Comparison of ENCODE assay signal across 9 mouse cellular contexts in the genomic region with DNA sequence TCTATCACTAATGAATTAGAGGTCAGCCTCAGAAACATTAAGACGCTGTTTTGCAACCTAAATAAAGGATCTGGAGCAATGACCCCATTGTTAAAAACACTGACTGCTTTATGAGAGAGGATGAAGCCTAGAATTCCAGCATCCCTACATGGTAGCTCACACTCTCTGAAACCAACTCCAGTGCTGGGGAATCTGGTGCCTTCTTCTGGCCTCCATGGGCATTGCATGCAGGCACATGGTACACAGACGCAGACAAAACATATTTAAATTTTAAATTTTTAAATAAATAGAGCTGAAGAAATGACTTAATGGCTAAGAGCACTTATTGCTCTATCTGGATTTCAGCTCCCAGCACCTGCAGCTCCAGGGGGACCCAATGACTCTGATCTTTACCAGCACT. TPM values are rescaled to one million over a fixed set of nuclear protein-coding genes. Genes with fewer than 3 reads are reported as not detected.
DNase-seq lines count a peak whose midpoint lies in the region; ATAC-seq and TF ChIP-seq lines count a peak whose summit lies in the region.
"Had no signal": no experiment of that assay in that cellular context is flagged by ENCODE, and none has a peak within 500 bp of the region (broad histone marks: within the 10 kb centered on the region; RNA-seq: fewer than 3 reads in every experiment).

No protein-coding gene starts in this region.

- no peak for TF ChIP-seq POLR2A in thymus, adult 2 months (IDR thresholded peaks at IDR 0.05; ENCODE audit: control insufficient read depth, extremely low read depth, insufficient read depth, low read length, poor library complexity)

- ATAC-seq in hindbrain, postnatal 0 days, result no peak

- H3K4me3 ChIP-seq in hindbrain, postnatal 0 days (ENCODE audit: low read length), result no peak overlapping the region
- no peak overlapping the region for H3K4me3 ChIP-seq in hindbrain, embryonic 10.5 days
- H3K4me3 ChIP-seq in thymus, adult 2 months (ENCODE audit: control insufficient read depth, insufficient read depth, low read length), result no peak overlapping the region
- H3K4me3 ChIP-seq: megakaryocyte, embryonic 14.5 days had no signal

- no peak for DNase-seq in hindbrain, postnatal 0 days (ENCODE audit: low spot score)
- no peak for DNase-seq in hindbrain, embryonic 10.5 days (ENCODE audit: low spot score)
- DNase-seq in thymus, adult 2 months, result peak; percentile 21
- DNase-seq in thymus, adult 18-20 months, result no peak
- DNase-seq in ZHBTc4 (ENCODE audit: low read depth, low spot score), result peak; percentile 59
- peak; percentile 13 for DNase-seq in thymus, postnatal 25 days
- DNase-seq in heart, adult 18-20 months, result no peak
- DNase-seq: adrenal gland, adult 2 months had no signal

- H3K4me1 ChIP-seq in hindbrain, postnatal 0 days (ENCODE audit: insufficient read depth, low read length), result no peaks in the 10 kb centered on the region
- peaks cover 6% of the 10 kb centered on the region; the same call in 1 of the 2 replicates for H3K4me1 ChIP-seq in hindbrain, embryonic 10.5 days (replicated peaks)
- no peaks in the 10 kb centered on the region for H3K4me1 ChIP-seq in thymus, adult 2 months (replicated peaks; ENCODE audit: control insufficient read depth, insufficient read depth, low read length)

- H3K4me2 ChIP-seq in hindbrain, postnatal 0 days (ENCODE audit: low read depth, low read length), result no peak overlapping the region

- H3K9ac ChIP-seq in hindbrain, postnatal 0 days (replicated peaks; ENCODE audit: low read length), result no peak overlapping the region

- 83% methylated on average over 2 of the region's 2 CpGs for WGBS in hindbrain, postnatal 0 days
- 82% methylated on average over 2 of the region's 2 CpGs for WGBS in hindbrain, embryonic 10.5 days
- 87% methylated on average over 2 of the region's 2 CpGs for WGBS in thymus, adult 2 months

- H3K9me3 ChIP-seq in hindbrain, postnatal 0 days (ENCODE audit: low read length), result no peaks in the 10 kb centered on the region
- H3K9me3 ChIP-seq in hindbrain, embryonic 10.5 days, result no peaks in the 10 kb centered on the region

- H3K27me3 ChIP-seq in hindbrain, postnatal 0 days (ENCODE audit: insufficient read depth, low read length), result no peaks in the 10 kb centered on the region
- no peaks in the 10 kb centered on the region for H3K27me3 ChIP-seq in hindbrain, embryonic 10.5 days (ENCODE audit: insufficient read depth, poor library complexity, severe bottlenecking)
- H3K27me3 ChIP-seq in thymus, adult 2 months (ENCODE audit: control insufficient read depth, insufficient read depth, low read length), result no peaks in the 10 kb centered on the region
- H3K27me3 ChIP-seq: megakaryocyte, embryonic 14.5 days had no signal

- no peaks in the 10 kb centered on the region for H3K36me3 ChIP-seq in hindbrain, postnatal 0 days (ENCODE audit: insufficient read depth, low read length)
- peaks cover 5% of the 10 kb centered on the region; the same call in 1 of the 2 replicates for H3K36me3 ChIP-seq in hindbrain, embryonic 10.5 days
- no peaks in the 10 kb centered on the region for H3K36me3 ChIP-seq in thymus, adult 2 months (ENCODE audit: control insufficient read depth, insufficient read depth, low read length)

- peak; percentile 50 for TF ChIP-seq CTCF in hindbrain, postnatal 0 days (IDR thresholded peaks at IDR 0.05; ENCODE audit: low read depth)
- TF ChIP-seq CTCF in thymus, adult 2 months (IDR thresholded peaks at IDR 0.05; ENCODE audit: borderline replicate concordance, control insufficient read depth, extremely low read depth, insufficient read depth, low read length, poor library complexity), result no peak

- H3K27ac ChIP-seq in hindbrain, postnatal 0 days, result no peak overlapping the region
- H3K27ac ChIP-seq in hindbrain, embryonic 10.5 days, result no peak overlapping the region
- no peak overlapping the region for H3K27ac ChIP-seq in thymus, adult 2 months (ENCODE audit: control insufficient read depth, insufficient read depth, low read length)

RNA-seq across cellular contexts. Expression of a gene that starts 1.4 kb away (rescaled TPM):
- total RNA-seq in hindbrain, postnatal 0 days (2014; rRNA removed), result 75.5 and 80.7 TPM in 2 replicates
- polyA plus RNA-seq in hindbrain, postnatal 0 days (2015; fragmentation: Nextera tagmentation; extraction: Ambion mirVana), result 34.8 and 36.2 TPM in 2 replicates
- 24.2 and 31.4 TPM in 2 replicates for polyA plus RNA-seq in hindbrain, embryonic 10.5 days (2016; fragmentation: Nextera tagmentation; extraction: Ambion mirVana)
- 25.1 and 28.7 TPM in 2 replicates for polyA plus RNA-seq in thymus, adult 2 months (2012; rRNA removed)
- 100 to 1,000 TPM; 244 to 313 TPM for total RNA-seq in heart, adult 18-20 months (2021)

RNA-seq across cellular contexts. Expression of a gene that starts 44.9 kb away (rescaled TPM):
- total RNA-seq in hindbrain, postnatal 0 days (2014; rRNA removed), result 43.6 and 48.6 TPM in 2 replicates
- 11.1 and 11.4 TPM in 2 replicates for polyA plus RNA-seq in hindbrain, postnatal 0 days (2015; fragmentation: Nextera tagmentation; extraction: Ambion mirVana)
- 35.9 and 39.7 TPM in 2 replicates for polyA plus RNA-seq in hindbrain, embryonic 10.5 days (2016; fragmentation: Nextera tagmentation; extraction: Ambion mirVana)
- polyA plus RNA-seq in thymus, adult 2 months (2012; rRNA removed), result 52.5 and 55.3 TPM in 2 replicates
- total RNA-seq in heart, adult 18-20 months (2021), result 1 to 10 TPM; 7.1 to 9.8 TPM

Comparison
In these comparisons a context has a peak if more than half of its experiments do, and no peak if none do; other contexts are left out.
1. DNase-seq: peak in thymus, adult 2 months (single experiment), ZHBTc4 (single experiment) and thymus, postnatal 25 days (single experiment); none in hindbrain, postnatal 0 days (single experiment), hindbrain, embryonic 10.5 days (single experiment), thymus, adult 18-20 months (0 of 2) and heart, adult 18-20 months (0 of 2).